36 mouse cellular contexts compared by ENCODE assay signal in genomic region chr11:73579871-73580270, GRCm38 (mm10). TPM values are rescaled to one million over a fixed set of nuclear protein-coding genes. Genes with fewer than 3 reads are reported as not detected.
DNase-seq lines count a peak whose midpoint lies in the region; ATAC-seq and TF ChIP-seq lines count a peak whose summit lies in the region.
"Had no signal": no experiment of that assay in that cellular context is flagged by ENCODE, and none has a peak within 500 bp of the region (broad histone marks: within the 10 kb centered on the region; RNA-seq: fewer than 3 reads in every experiment).

No protein-coding gene starts in this region.

- TF ChIP-seq CTCF in liver, adult 2 months (IDR thresholded peaks at IDR 0.05; ENCODE audit: low read depth, low read length) = no peak

- H3K36me3 ChIP-seq in liver, adult 2 months (ENCODE audit: control insufficient read depth, insufficient read depth, low read length) = no peaks in the 10 kb centered on the region
- no peaks in the 10 kb centered on the region for H3K36me3 ChIP-seq in liver, embryonic 12.5 days
- H3K36me3 ChIP-seq in hindbrain, embryonic 11.5 days (ENCODE audit: control insufficient read depth, insufficient read depth, low read length) = no peaks in the 10 kb centered on the region
- H3K36me3 ChIP-seq: embryonic facial prominence, embryonic 12.5 days; embryonic facial prominence, embryonic 15.5 days; G1E; kidney, embryonic 15.5 days had no signal

- no peak overlapping the region for H3K9ac ChIP-seq in liver, adult 2 months (ENCODE audit: low read depth, low read length)
- no peak overlapping the region for H3K9ac ChIP-seq in liver, embryonic 12.5 days
- H3K9ac ChIP-seq in hindbrain, embryonic 11.5 days (ENCODE audit: low read depth, low read length) = no peak overlapping the region
- H3K9ac ChIP-seq: embryonic facial prominence, embryonic 12.5 days; embryonic facial prominence, embryonic 15.5 days; forebrain, postnatal 0 days; hindbrain, embryonic 14.5 days; kidney, embryonic 15.5 days had no signal

- H3K4me2 ChIP-seq in liver, embryonic 12.5 days = no peak overlapping the region
- no peak overlapping the region for H3K4me2 ChIP-seq in hindbrain, embryonic 11.5 days (replicated peaks; ENCODE audit: low read depth, low read length)
- H3K4me2 ChIP-seq: embryonic facial prominence, embryonic 12.5 days; embryonic facial prominence, embryonic 15.5 days; heart, embryonic 11.5 days; hindbrain, embryonic 14.5 days; kidney, embryonic 15.5 days had no signal

- no peak overlapping the region for H3K27ac ChIP-seq in liver, adult 2 months (replicated peaks; ENCODE audit: insufficient read depth, low read depth, low read length)
- no peak overlapping the region for H3K27ac ChIP-seq in liver, embryonic 12.5 days
- H3K27ac ChIP-seq in hindbrain, embryonic 11.5 days (ENCODE audit: low read depth, low read length) = no peak overlapping the region
- H3K27ac ChIP-seq: embryonic facial prominence, embryonic 12.5 days; embryonic facial prominence, embryonic 15.5 days; heart, adult 2 months; hindbrain, embryonic 14.5 days; hindbrain, postnatal 0 days; kidney, embryonic 15.5 days had no signal

- H3K9me3 ChIP-seq in liver, embryonic 12.5 days (replicated peaks) = peaks cover 4% of the 10 kb centered on the region; the same call in 1 of the 2 replicates
- H3K9me3 ChIP-seq in hindbrain, embryonic 11.5 days (ENCODE audit: control insufficient read depth, low read length) = peaks cover 2% of the 10 kb centered on the region; the same call in 1 of the 2 replicates
- H3K9me3 ChIP-seq: embryonic facial prominence, embryonic 15.5 days; G1E; kidney, embryonic 15.5 days had no signal

- H3K4me3 ChIP-seq in liver, adult 2 months (ENCODE audit: insufficient read depth, low read depth, low read length) = no peak overlapping the region
- no peak overlapping the region for H3K4me3 ChIP-seq in liver, embryonic 12.5 days
- H3K4me3 ChIP-seq in hindbrain, embryonic 11.5 days (ENCODE audit: low read depth, low read length) = no peak overlapping the region
- H3K4me3 ChIP-seq: embryonic facial prominence, embryonic 12.5 days; embryonic facial prominence, embryonic 15.5 days; heart, adult 2 months; kidney, embryonic 15.5 days had no signal

- TF ChIP-seq POLR2A in liver, adult 2 months (IDR thresholded peaks at IDR 0.05; ENCODE audit: extremely low read depth, insufficient read depth, low read length) = no peak

- no peaks in the 10 kb centered on the region for H3K27me3 ChIP-seq in liver, adult 2 months (ENCODE audit: control insufficient read depth, insufficient read depth, low read length)
- H3K27me3 ChIP-seq in liver, embryonic 12.5 days (replicated peaks) = no peaks in the 10 kb centered on the region
- H3K27me3 ChIP-seq in hindbrain, embryonic 11.5 days (ENCODE audit: control insufficient read depth, insufficient read depth, low read length) = no peaks in the 10 kb centered on the region
- H3K27me3 ChIP-seq: embryonic facial prominence, embryonic 12.5 days; embryonic facial prominence, embryonic 15.5 days; kidney, embryonic 15.5 days; Patski had no signal

- peak; percentile 66 to 73 for DNase-seq in cerebellum, postnatal 10 days
- DNase-seq in cerebellum, adult 11 months = no peak
- DNase-seq in liver, adult 2 months (ENCODE audit: extremely low read depth, low read depth, low spot score) = peak; percentile 44
- peak; percentile 36 for DNase-seq in adrenal gland, postnatal 10 days
- peak; percentile 38 to 59 for DNase-seq in adrenal gland, postnatal 36 days
- DNase-seq in left cerebral cortex, postnatal 25 days (ENCODE audit: low spot score in 2 of 2) = no peak
- DNase-seq in hindbrain, embryonic 11.5 days (ENCODE audit: low spot score) = no peak
- DNase-seq: B cell, adult 2 months; forebrain, postnatal 0 days; gastrocnemius, postnatal 10 days; gastrocnemius, postnatal 36 days; heart, adult 2 months; kidney, adult 18-20 months had no signal

- no peak for ATAC-seq in liver, embryonic 12.5 days
- ATAC-seq in hindbrain, embryonic 11.5 days (ENCODE audit: low FRiP score) = no peak
- ATAC-seq: forebrain, embryonic 14.5 days; forebrain, postnatal 0 days; hindbrain, postnatal 0 days; inflammation-experienced regulatory T-cells, adult 6 months; intestine, embryonic 16.5 days; Patski had no signal

- no peaks in the 10 kb centered on the region for H3K79me2 ChIP-seq in liver, adult 2 months (ENCODE audit: control insufficient read depth, insufficient read depth, low read length)

- H3K4me1 ChIP-seq in liver, adult 2 months (ENCODE audit: control insufficient read depth, insufficient read depth, low read length) = no peaks in the 10 kb centered on the region
- H3K4me1 ChIP-seq in liver, embryonic 12.5 days = no peaks in the 10 kb centered on the region
- H3K4me1 ChIP-seq in hindbrain, embryonic 11.5 days (replicated peaks; ENCODE audit: control insufficient read depth, insufficient read depth, low read length) = no peaks in the 10 kb centered on the region
- H3K4me1 ChIP-seq: embryonic facial prominence, embryonic 12.5 days; embryonic facial prominence, embryonic 15.5 days; kidney, embryonic 15.5 days had no signal

- intact Hi-C loops in left cerebral cortex, postnatal 25 days (cut with DNase I) = no loop called here

RNA-seq across cellular contexts. Expression of gene Olfr385, which starts 12.9 kb away (rescaled TPM):
- total RNA-seq in liver, adult 2 months (2014; rRNA removed) = not detected in 2 replicates
- not detected in 2 replicates for polyA plus RNA-seq in liver, adult 2 months (2012; rRNA removed)
- polyA plus RNA-seq in liver, embryonic 12.5 days (2016; fragmentation: Nextera tagmentation; extraction: Ambion mirVana) = not detected in 2 replicates
- total RNA-seq in adrenal gland, postnatal 10 days (2021) = not detected
- not detected for total RNA-seq in adrenal gland, postnatal 36 days (2021)
- total RNA-seq in left cerebral cortex, postnatal 25 days (2021) = not detected
- not detected in 2 replicates for polyA plus RNA-seq in hindbrain, embryonic 11.5 days (2014; fragmentation: Nextera tagmentation; extraction: Ambion mirVana)
- total RNA-seq: CH12.LX; common myeloid progenitor, adult 5-6 weeks; forebrain, postnatal 0 days; G1E; gastrocnemius, adult 18-20 months; gastrocnemius, postnatal 10 days; gastrocnemius, postnatal 36 days; granulocyte monocyte progenitor cell, adult 5-6 weeks; heart, adult 2 months; heart, postnatal 25 days; hematopoietic stem cell, adult 5-6 weeks; hindbrain, postnatal 0 days had no signal
- polyA plus RNA-seq: cerebellum, adult 2 months; embryonic facial prominence, embryonic 12.5 days; forebrain, embryonic 11.5 days; forebrain, embryonic 14.5 days; forebrain, postnatal 0 days; frontal cortex, adult 2 months; G1E; heart, adult 2 months; heart, embryonic 11.5 days; heart, embryonic 14.5 days; heart, postnatal 0 days; hindbrain, embryonic 14.5 days; hindbrain, postnatal 0 days; inflammation-experienced regulatory T-cells, adult 6 months; intestine, embryonic 16.5 days; kidney, embryonic 15.5 days; Patski had no signal

RNA-seq across cellular contexts. Expression of gene Olfr384, which starts 18.5 kb away (rescaled TPM):
- not detected in 2 replicates for total RNA-seq in liver, adult 2 months (2014; rRNA removed)
- polyA plus RNA-seq in liver, adult 2 months (2012; rRNA removed) = not detected in 2 replicates
- not detected in 2 replicates for polyA plus RNA-seq in liver, embryonic 12.5 days (2016; fragmentation: Nextera tagmentation; extraction: Ambion mirVana)
- not detected for total RNA-seq in adrenal gland, postnatal 10 days (2021)
- not detected for total RNA-seq in adrenal gland, postnatal 36 days (2021)
- not detected for total RNA-seq in left cerebral cortex, postnatal 25 days (2021)
- polyA plus RNA-seq in hindbrain, embryonic 11.5 days (2014; fragmentation: Nextera tagmentation; extraction: Ambion mirVana) = not detected in 2 replicates
- total RNA-seq: CH12.LX; common myeloid progenitor, adult 5-6 weeks; forebrain, postnatal 0 days; gastrocnemius, adult 18-20 months; gastrocnemius, postnatal 10 days; gastrocnemius, postnatal 36 days; granulocyte monocyte progenitor cell, adult 5-6 weeks; heart, adult 2 months; heart, postnatal 25 days; hematopoietic stem cell, adult 5-6 weeks; hindbrain, postnatal 0 days had no signal
- polyA plus RNA-seq: cerebellum, adult 2 months; embryonic facial prominence, embryonic 12.5 days; embryonic facial prominence, embryonic 15.5 days; forebrain, embryonic 11.5 days; forebrain, embryonic 14.5 days; forebrain, postnatal 0 days; frontal cortex, adult 2 months; G1E; heart, adult 2 months; heart, embryonic 11.5 days; heart, embryonic 14.5 days; heart, postnatal 0 days; hindbrain, embryonic 14.5 days; hindbrain, postnatal 0 days; inflammation-experienced regulatory T-cells, adult 6 months; intestine, embryonic 16.5 days; kidney, embryonic 15.5 days; Patski had no signal

Comparison
In these comparisons a context has a peak if more than half of its experiments do, and no peak if none do; other contexts are left out.
1. DNase-seq: peak in cerebellum, postnatal 10 days (2 of 2), liver, adult 2 months (single experiment), adrenal gland, postnatal 10 days (single experiment) and adrenal gland, postnatal 36 days (2 of 2); none in cerebellum, adult 11 months (single experiment), left cerebral cortex, postnatal 25 days (0 of 2) and hindbrain, embryonic 11.5 days (single experiment).